Mouse (Mus musculus) lung, postnatal 25 days (tissue): ENCODE results near the gene Actr10.

Experiments
- DNase-seq: peaks from one replicate; pipeline ENCODE4 v3.0.0; 2022; ENCODE audit warnings: low spot score

Actr10 gene

DNA sequence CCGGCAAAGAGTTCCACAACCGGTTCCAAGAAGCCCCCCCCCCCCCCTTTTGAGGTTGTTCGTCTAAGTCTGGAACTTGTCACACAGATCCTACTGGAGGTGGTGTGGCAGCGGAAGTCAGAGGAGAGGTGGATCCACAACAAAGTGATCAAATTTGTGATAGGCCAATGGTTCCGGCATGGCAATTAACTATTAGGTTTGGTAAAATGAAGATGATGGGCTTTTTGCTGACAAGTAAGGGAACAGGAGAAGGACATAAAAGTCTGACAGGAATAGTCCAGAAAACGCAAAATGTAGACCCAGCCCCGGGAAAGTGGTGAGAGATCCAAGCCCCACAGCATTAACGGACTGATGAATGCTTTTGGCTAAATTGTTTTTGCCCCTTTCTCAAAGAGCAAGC, 29.9 kb downstream of the Actr10 start:
- no peak for DNase-seq

DNA sequence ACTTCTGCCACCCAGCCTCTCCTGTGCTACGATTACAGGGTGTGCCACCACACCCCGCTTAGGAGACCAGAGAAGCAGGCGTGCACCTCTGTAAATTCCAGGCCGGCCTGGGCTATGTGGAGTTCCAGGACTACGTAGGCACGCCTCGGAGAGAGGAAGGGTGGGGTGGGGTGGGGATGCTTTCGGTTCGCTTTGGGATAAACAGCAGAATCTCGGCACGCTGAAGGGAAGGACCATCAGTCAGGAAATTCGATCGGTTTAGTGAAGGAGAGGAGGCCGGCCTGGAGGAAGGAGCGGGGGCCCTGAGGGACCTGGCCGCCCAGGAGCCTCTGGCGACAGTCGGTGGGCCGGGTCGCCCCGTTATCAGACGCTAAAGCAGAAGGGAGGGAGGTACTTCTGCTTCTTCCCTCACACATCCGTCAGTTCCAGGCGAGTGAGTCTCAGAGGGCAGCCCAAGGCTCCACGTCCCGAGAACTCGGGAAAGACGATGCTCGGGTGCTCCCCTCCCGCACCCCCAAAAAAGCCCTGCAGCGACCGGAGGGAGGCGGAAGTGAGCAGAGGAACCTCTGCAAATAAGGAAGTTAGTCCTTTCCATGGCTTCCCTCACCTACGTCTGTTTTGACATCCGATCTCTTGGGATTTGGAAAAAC, 30.6 kb downstream of the Actr10 start:
- peak; percentile 86 for DNase-seq

DNA sequence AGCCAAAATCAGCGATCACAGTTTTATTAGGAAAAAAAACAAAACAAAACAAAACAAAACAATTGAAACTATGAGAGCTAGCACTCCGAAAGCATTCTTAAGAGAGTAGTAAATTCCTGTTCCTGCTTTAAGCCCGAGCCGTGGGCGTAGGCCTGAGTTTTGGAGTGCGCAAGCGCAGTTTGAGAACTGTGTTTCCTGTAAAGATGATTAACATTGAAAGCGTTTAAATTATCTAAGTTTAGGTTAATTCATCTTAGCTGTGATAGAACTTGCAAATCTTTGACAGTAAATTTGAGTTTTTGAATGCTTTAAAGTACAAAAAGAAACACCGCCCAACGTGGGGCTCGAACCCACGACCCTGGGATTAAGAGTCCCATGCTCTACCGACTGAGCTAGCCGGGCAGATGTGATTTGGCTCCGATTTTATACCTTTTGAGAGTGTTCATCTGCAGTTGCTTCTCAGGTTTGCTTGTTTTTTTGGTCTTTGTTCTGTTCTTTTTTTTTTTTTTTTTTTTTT, 31.2 kb downstream of the Actr10 start:
- peak; percentile 93 for DNase-seq

GRCm38 (mm10) chr12:70969485-70970184, 32.0 kb downstream of the Actr10 start:
- peak; percentile 82 for DNase-seq

DNA sequence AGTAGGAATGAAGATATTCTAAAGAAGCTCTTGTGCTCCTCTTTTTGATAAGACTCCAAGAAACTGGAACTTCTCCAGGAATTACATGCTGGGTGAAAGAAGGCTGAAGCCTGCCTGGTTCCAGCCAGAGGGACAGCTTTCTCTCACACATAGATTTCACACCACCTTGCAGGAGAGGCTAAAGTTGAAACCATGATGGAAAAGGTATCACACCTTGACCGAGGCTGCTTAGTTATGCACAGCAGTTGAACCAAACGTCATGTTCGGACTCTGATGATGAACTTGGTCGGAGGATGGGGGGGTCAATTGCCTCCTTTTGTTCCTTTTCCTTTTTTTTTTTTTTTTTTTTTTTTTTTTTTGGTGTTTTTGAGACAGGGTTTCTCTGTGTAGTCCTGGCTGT, 36.2 kb downstream of the Actr10 start:
- DNase-seq = no peak

- peak; percentile 95 for DNase-seq
Measured at GRCm38 (mm10) chr12:70974441-70975266, 37.0 kb downstream of the Actr10 start, which contains the start of gene Psma3. Gene Psma3, plus strand, starts transcription at chr12:70974621.

DNA sequence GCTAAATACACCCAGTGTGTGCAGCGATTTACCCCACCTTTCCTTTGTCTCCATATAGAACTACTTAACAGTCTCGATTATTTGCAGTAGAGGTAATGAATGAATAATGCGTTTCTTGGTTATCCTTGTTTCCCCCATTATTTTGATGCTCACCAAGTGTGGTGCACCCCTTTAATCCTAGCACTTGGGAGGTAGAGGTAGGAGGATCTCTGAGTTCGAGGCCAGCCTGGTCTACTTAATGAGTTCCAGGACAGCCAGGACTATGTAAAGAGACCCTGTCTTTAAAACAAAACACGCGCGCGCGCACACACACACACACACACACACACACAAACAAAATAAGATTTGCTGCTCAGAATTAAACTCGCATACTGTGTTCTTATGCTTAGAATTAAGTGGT, 37.7 kb downstream of the Actr10 start:
- no peak for DNase-seq

- DNase-seq = no peak
Measured at GRCm38 (mm10) chr12:70975891-70976290, 38.2 kb downstream of the Actr10 start.

DNA sequence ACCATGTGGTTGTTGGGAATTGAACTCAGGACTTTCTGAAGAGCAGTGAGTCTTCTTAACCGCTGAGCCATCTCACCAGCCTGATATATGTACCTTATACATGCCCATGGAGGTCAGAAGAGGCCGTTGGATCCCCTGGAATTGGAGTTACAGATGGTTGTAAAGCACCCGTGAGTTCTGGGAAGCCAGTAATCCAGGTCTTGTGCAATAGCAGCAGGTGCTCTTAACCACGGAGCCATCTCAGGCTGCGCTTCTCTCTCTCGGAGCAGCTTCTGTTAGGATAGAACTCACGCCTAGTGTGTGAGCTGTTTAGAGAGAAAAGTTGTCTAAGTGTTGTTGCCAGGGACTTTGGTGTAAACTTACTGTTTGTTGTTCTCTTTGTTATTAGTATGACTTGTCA, 40.7 kb downstream of the Actr10 start:
- no peak for DNase-seq

DNA sequence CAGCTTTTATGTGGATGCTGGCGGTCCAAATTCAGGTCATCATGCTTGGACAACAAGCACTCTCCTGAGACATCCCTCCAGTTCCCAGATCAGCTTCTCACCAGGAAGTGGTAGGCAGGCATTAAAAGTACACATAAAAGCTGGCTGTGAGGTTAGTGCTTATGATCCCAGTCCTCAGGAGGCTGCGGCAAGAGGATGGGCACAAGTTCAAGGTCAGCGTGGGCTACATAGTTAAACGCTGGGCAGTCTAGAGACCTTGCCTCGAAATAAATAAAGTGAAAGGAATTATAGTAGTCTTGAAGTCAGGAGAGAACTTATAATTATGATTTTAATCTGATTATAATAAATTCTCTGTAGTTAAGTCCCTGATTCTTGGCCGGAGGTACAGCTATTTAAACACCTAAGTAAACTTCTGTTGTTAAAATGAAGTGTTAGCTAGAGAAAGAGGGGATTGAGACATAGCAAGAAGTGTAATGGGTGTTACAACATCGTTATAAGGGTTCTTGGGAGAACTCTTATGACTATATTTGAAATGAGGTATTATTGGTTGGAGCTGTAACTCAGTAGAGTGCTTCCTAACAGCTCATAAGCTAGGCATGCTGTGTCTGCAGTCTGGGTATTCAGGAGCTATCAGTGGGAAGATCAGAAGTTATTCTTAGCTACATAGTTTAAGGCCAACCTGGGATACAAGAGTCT, 47.3 kb downstream of the Actr10 start:
- DNase-seq = no peak

DNA sequence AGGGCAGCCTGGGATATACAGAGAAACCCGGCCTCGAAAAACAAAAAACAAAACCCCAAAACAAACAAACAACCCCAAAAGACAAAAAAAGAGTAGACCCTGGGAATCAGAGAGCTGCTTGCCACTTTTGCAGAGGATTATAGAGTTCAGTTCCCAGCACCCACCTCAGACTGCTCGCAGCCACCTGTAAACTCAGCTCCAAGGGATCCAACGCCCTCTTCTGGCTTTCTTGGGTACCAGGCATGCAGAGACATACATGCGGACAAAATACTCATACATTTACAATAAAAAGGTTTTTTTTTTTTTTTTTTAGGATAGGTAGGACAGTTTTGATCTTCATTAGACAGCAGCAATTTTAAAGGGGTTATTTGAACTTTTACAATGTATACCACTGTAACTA, 59.6 kb downstream of the Actr10 start:
- no peak for DNase-seq

DNA sequence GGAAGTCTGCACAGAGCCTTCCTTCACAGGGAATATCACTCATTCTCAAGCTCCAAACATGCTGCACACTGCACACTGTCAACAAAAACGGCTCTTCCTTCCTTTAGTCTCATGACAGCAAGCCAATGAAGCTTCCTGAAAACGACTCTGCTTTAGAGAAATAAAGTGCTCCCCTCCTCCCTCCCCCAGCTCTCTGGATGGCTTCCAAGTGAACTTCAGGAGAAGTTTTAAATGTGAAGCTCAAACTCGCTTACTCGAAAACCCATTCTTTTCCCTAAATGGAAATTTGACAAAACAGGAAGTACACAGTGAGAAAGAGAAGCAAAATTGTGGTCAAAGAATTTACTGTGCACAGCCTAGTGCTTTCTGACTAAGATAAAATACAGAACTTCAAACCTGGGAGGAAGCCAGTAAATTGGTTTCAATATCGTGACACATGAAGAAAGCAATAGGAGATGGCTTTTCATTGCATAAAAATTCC, 61.8 kb downstream of the Actr10 start:
- peak; percentile 72 for DNase-seq

DNA sequence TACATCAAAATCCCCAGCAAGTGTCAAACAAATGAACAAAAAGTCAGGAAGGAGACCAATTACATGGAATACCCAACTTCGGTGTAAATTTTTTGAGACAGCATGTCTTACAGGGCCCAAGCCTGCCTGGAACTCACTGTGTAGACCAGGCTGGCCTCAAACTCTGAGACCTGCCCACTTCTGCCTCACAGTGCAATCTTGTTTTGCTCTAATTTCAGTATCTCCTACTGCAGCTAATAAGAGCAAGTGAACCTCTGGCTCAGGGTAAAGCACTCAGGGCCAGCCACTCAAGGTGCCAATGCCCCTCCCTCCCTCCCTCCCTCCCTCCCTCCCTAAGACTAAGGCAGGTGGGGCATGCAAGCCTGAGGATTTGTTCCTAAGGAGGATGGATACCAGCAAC, 62.7 kb downstream of the Actr10 start:
- DNase-seq = no peak

DNA sequence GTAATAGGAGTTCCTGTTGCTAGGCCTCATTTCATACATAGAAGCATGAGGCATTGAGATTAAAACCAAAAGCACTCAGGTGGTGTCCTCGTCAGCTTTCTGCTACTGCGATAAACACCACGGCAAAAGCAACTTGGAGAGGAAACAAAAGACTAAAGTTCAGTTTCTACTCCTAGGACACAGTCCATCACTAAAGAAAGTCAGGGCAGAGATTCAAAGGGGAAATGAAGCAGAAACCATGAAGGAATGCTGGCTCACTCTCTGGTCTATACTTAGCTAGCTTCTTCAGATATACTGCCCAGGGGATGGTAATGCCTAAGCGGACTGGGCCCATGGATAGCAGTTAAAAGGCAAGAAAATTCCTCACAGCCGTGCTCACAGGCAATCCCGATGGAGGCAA, 63.8 kb downstream of the Actr10 start:
- DNase-seq = no peak

DNA sequence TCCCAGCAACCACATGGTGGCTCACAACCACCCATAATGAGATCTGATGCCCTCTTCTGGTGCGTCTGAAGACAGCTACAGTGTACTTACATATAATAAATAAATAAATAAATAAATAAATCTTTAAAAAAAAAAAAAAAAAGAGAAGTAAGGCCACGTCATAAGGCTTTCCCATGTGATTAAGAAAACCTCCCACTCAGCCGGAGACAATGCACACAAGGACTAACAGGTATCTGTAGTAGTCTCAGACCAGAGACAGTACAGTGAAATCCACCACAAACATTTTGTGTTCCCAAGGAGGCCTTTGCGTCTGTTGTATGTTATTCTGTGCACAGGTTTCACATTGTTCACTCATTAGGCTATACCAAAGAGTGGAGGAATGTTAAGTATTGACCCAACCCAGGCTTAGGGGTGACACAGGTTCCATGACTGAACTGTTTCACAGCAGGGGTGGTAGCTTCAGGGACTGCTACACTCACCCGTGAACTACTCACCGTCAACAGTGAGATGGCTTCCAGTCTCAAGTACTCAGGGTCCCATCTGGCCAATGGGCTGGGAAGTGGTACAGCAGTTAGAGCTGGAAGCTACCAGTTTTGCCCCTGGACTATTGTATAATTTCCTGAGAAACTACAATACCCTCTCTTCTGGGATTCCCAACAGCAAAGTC, 66.2 kb downstream of the Actr10 start:
- DNase-seq = no peak

DNA sequence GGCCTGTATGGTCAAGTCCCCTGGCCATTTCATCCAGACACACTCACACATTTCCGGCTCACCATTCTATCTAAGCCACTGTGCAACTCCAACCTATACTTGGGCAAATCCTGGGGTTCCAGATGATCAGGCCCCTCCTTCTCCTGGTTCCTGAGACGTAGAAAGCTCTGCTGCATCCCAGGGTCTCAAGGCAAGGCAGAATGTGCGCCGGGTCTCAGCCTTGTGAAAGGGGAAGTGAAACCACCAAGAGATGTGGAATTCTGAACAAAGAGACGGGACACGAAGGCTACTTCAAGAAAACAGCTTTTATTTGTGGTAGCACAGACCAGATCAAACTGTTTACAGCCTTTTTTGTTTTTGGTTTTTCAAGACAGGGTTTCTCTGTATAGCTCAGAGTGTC, 68.5 kb downstream of the Actr10 start:
- DNase-seq = no peak

DNA sequence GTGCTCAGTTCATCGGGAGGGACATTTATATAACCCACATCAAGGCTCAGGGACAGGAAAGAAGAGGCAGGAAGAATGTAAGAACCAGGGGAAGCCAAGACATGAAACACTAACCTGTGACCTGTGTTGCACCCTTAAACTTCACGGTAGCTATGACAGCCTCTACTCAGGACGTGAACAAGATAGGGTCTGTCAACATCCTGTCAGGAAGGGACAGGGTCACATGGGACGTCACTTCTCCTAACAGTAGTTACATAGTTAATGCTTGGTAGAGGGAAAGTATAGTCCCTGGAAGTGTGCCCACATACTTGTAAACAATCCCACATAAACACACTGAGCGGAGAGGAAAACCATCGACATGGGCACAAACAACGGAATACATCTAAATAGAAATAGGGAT, 69.2 kb downstream of the Actr10 start:
- peak; percentile 61 for DNase-seq

- DNase-seq = peak; percentile 65
Measured at GRCm38 (mm10) chr12:71009769-71010168, 72.1 kb downstream of the Actr10 start.
